Mouse (Mus musculus): ENCODE data around the gene Tspan14. TPM values are rescaled to one million over a fixed set of nuclear protein-coding genes. Genes with fewer than 3 reads are reported as not detected.

Gene Tspan14
- polyA plus RNA-seq, 1 experiment from 2014 or later = 89.3 TPM

DNA sequence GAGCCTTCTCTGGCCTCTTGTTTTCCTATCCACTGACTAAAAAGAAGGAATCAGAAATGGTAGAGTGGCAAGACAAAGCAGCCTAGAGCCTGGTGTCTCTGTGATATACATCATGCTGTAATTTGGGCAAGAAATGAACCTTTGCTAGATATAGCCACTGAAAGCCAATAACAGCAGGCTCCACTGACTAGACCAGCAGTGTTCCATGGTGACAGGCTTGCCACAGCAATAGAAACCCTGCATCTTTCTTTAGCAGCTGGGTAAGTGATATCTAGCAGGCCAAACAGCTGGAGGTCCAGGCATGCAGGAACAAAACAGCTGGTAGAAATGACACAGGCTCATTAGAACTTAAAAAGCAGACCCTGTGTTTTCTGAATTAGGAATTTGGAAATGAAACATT, 92.0 kb downstream of the Tspan14 start:
- no peaks in the 10 kb centered on the region for H3K4me1 ChIP-seq
- DNase-seq (ENCODE audit: extremely low spot score, low spot score) = no peak

DNA sequence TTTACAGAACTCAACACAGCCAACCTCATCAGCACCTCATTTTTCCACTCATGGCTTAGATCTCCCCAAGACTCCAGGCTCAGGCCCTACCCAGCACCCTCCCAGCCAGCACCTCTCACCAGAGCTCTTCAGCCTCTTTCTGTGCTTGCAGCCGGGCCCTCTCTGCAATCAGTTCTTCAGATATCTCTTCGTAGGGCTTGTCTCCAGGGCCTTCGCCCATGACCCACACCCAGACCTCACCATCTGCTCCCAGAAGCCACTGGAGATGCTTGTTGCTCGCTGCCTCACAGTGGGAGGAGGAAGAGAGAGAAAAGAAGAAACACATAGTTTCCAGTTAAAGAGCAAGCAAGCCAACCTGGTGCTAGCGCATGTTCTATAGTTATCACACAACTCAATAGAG, 92.6 kb downstream of the Tspan14 start:
- 85% methylated on average over 5 of the region's 5 CpGs for WGBS

More for the DNA sequence above, 92.0 kb downstream of the Tspan14 start:
- Histone ChIP-seq H3K27me3 (ENCODE audit: poor library complexity, severe bottlenecking) (no peaks in the 10 kb centered on the region), H3K36me3 (replicated peaks) (no peaks in the 10 kb centered on the region), H3K9me3 (no peaks in the 10 kb centered on the region), H3K27ac (no peak overlapping the region), H3K4me3 (no peak overlapping the region)

DNA sequence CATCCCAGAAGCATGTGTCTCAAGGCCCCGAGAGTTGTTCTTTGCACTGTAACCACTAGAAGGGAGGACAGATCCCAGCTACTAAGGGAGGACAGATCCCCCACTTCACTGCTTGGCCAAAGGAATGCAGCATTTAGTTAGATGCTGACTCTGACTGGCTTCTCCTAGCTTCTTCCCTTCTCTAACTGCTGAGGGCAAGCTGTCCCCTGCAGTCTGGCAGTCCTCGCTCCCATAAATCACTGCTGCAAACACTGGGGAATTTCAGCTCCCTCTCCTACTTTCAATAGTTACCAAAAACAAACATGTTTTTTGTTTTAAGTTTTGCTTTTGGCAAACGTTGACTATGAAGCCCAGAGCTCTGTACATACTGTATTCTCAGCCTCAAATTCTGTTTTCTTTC, 96.0 kb downstream of the Tspan14 start:
- Histone ChIP-seq H3K4me1 (no peaks in the 10 kb centered on the region), H3K4me3 (no peak overlapping the region), H3K27ac (no peak overlapping the region), H3K27me3 (ENCODE audit: poor library complexity, severe bottlenecking) (no peaks in the 10 kb centered on the region), H3K9me3 (no peaks in the 10 kb centered on the region), H3K36me3 (replicated peaks) (no peaks in the 10 kb centered on the region)
- whole genome bisulfite sequencing = 80% methylated on average over 3 of the region's 3 CpGs
- no peak for DNase-seq (ENCODE audit: extremely low spot score, low spot score)

More for the DNA sequence above, 92.6 kb downstream of the Tspan14 start:
- H3K4me3 ChIP-seq = no peak overlapping the region
- no peaks in the 10 kb centered on the region for H3K4me1 ChIP-seq
- H3K36me3 ChIP-seq (replicated peaks) = no peaks in the 10 kb centered on the region
- DNase-seq (ENCODE audit: extremely low spot score, low spot score) = no peak
- H3K27ac ChIP-seq = no peak overlapping the region
- H3K9me3 ChIP-seq = no peaks in the 10 kb centered on the region
- no peaks in the 10 kb centered on the region for H3K27me3 ChIP-seq (ENCODE audit: poor library complexity, severe bottlenecking)

DNA sequence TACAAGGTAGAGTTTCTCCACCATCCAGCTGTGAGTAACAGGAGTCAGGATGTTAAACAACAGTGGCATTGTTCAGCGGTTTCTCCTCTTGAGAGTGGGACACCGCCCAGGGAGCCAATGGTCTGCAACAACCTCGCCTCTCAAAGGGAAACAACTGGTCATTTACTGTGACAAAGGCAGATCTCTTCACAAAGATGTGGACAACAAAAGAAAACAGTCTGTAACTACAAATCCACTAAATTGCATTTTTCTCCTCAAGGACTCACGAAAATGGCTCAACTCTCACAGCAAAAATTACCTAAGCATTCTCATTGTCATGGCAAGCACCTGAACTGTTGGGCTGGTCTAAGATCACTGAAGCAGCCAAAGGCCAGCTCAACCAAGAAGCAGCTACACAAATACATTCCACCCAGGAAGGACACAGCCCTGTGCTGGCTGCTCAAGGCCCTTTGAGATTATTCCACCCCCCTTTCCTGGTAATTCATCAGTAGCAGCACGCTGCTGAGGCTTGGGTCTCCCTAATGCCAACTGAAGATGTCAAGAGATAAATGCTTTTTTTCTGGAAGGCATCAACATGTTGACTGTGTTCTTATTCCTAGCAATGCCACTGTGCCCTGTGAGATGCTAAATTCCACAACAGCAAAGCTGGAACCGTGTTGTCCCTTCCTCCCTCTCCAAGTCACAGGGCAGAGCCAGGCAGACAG, 101.6 kb downstream of the Tspan14 start:
- 36% methylated on average over 6 of the region's 6 CpGs for WGBS
- Histone ChIP-seq H3K4me1 (peaks cover 7% of the 10 kb centered on the region), H3K36me3 (replicated peaks) (no peaks in the 10 kb centered on the region), H3K27me3 (ENCODE audit: poor library complexity, severe bottlenecking) (no peaks in the 10 kb centered on the region), H3K4me3 (no peak overlapping the region), H3K9me3 (no peaks in the 10 kb centered on the region), H3K27ac (no peak overlapping the region)
- no peak for DNase-seq (ENCODE audit: extremely low spot score, low spot score)

DNA sequence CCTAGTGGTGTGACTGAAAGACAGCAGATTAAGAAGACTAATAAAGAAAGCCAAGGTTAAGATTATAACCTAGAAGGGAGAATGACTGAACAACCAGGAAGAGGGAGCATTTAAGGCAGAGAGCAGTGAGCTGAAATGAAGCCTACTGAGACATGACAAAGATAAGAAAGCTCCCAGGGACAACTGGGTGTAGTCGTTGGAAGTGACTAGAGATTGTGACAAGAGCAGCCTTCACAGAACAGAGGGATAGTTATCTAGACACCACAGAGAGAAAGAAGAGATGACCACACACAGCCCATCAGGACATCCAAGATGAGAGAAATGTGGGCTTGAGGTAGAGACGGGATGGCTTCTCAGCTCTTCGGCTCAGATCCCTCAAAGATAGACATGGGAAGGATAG, 102.9 kb downstream of the Tspan14 start:
- no peaks in the 10 kb centered on the region for H3K27me3 ChIP-seq (ENCODE audit: poor library complexity, severe bottlenecking)
- H3K4me3 ChIP-seq = no peak overlapping the region
- H3K36me3 ChIP-seq (replicated peaks) = no peaks in the 10 kb centered on the region
- no peak overlapping the region for H3K27ac ChIP-seq
- 87% methylated on average over 3 of the region's 3 CpGs for WGBS
- DNase-seq (ENCODE audit: extremely low spot score, low spot score) = no peak
- peaks cover 7% of the 10 kb centered on the region for H3K4me1 ChIP-seq
- no peaks in the 10 kb centered on the region for H3K9me3 ChIP-seq

DNA sequence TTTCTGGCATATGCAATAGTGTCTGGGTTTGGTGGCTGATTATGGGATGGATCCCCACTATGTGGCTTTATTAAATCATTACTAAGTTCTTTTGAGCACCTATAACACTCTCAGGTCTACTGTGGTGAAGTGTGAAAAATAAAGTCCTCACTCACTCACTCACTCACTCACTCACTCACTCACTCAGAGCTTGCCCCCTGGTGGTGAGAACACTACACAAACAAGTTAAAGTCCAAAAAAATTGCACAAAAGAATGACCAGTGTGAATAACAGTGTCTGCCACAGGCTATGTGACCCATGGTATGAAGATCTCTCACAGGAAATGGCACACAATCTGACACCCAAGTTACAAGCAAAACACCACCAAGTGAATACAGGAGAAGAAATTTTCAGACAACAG, 103.6 kb downstream of the Tspan14 start:
- H3K27ac ChIP-seq = no peak overlapping the region
- no peak overlapping the region for H3K4me3 ChIP-seq
- DNase-seq (ENCODE audit: extremely low spot score, low spot score) = no peak
- H3K4me1 ChIP-seq = peaks cover 7% of the 10 kb centered on the region
- H3K27me3 ChIP-seq (ENCODE audit: poor library complexity, severe bottlenecking) = no peaks in the 10 kb centered on the region
- H3K36me3 ChIP-seq (replicated peaks) = no peaks in the 10 kb centered on the region
- H3K9me3 ChIP-seq = no peaks in the 10 kb centered on the region

Other genes starting within 250 kb of the Tspan14 start
- 0.32 and 0.55 TPM in 2 replicates for gene Sh2d4b, start 73.5 kb downstream of the Tspan14 start, polyA plus RNA-seq (2016; fragmentation: Nextera tagmentation; extraction: Ambion mirVana)
- gene Fam213a, start 47.0 kb upstream of the Tspan14 start, polyA plus RNA-seq (2016; fragmentation: Nextera tagmentation; extraction: Ambion mirVana) = 49.4 and 50.5 TPM in 2 replicates
- gene Dydc2, start 102.4 kb upstream of the Tspan14 start, polyA plus RNA-seq (2016; fragmentation: Nextera tagmentation; extraction: Ambion mirVana) = 0.36 TPM in 1 of 2 replicates, not detected in the other
- gene Dydc1, start 106.1 kb upstream of the Tspan14 start, polyA plus RNA-seq (2016; fragmentation: Nextera tagmentation; extraction: Ambion mirVana) = not detected in 2 replicates
- not detected in 2 replicates for gene Mat1a, start 138.2 kb upstream of the Tspan14 start, polyA plus RNA-seq (2016; fragmentation: Nextera tagmentation; extraction: Ambion mirVana)
- not detected in 2 replicates for gene Sftpa1, start 165.0 kb upstream of the Tspan14 start, polyA plus RNA-seq (2016; fragmentation: Nextera tagmentation; extraction: Ambion mirVana)
- not detected in 2 replicates for gene Mbl1, start 184.7 kb upstream of the Tspan14 start, polyA plus RNA-seq (2016; fragmentation: Nextera tagmentation; extraction: Ambion mirVana)
- not detected in 2 replicates for gene Sftpd, start 218.3 kb upstream of the Tspan14 start, polyA plus RNA-seq (2016; fragmentation: Nextera tagmentation; extraction: Ambion mirVana)